Mouse (Mus musculus): ENCODE results near the gene Olfr718-ps1.

DNA sequence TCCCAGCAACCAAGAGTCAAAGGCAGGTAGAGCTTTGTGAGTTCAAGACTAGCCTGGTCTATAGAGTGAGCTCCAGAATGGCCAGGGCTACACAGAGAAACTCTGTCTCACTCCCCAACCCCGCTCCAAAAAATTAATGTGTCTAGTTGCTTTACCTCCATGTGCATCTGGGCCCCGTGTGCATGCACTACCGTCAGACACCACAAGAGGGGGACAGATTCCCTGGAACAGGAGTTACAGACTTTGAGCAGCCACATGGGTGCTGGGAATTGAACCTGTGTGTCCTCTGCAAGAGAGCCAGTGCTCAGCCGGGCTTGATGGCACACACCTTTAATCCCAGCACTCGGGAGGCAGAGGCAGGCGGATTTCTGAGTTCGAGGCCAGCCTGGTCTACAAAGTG lies 17.0 kb downstream of the Olfr718-ps1 start:
- no peak for TF ChIP-seq CTCF (IDR thresholded peaks at IDR 0.05; ENCODE audit: control insufficient read depth, insufficient read depth, insufficient read length)
- TF ChIP-seq USF1 (IDR thresholded peaks at IDR 0.05; ENCODE audit: low read depth) = no peak
- TF ChIP-seq CEBPB (IDR thresholded peaks at IDR 0.05; ENCODE audit: low read depth) = no peak
- TF ChIP-seq FOSL1 (IDR thresholded peaks at IDR 0.05; ENCODE audit: insufficient read depth, low read length, poor library complexity, severe bottlenecking) = no peak
- TF ChIP-seq MYOD1 (IDR thresholded peaks at IDR 0.05; ENCODE audit: control insufficient read depth, insufficient read length, low read depth) = no peak
- TF ChIP-seq MAX (IDR thresholded peaks at IDR 0.05) = no peak

Data from C2C12 (cell line).